In the genomic region with DNA sequence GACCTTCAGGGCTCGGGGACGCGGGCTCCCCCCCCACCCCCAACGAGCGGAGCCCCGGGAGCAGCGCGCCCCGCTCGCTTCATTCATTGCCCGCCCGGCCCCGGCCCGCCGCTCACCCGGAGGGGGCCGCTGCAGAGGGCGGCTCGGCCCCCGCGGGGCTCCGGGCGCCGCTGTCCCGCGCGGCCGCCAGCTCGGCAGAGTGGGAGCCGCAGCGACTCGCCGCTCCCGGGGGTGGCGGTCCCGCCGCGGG, we compare ENCODE assay signal across 7 mouse cellular contexts. TPM values are rescaled to one million over a fixed set of nuclear protein-coding genes. Genes with fewer than 3 reads are reported as not detected.
DNase-seq lines count a peak whose midpoint lies in the region; ATAC-seq and TF ChIP-seq lines count a peak whose summit lies in the region.

No protein-coding gene starts in this region.

- peak overlapping the region; percentile 98 for H3K27ac ChIP-seq in lung, postnatal 0 days (ENCODE audit: low read length)
- peak overlapping the region; percentile 97 for H3K27ac ChIP-seq in limb, embryonic 10.5 days
- H3K27ac ChIP-seq in olfactory bulb, adult 2 months (ENCODE audit: insufficient read depth, low read depth, low read length): peak overlapping the region; percentile 99

- no peaks in the 10 kb centered on the region for H3K27me3 ChIP-seq in lung, postnatal 0 days (replicated peaks; ENCODE audit: insufficient read depth, low read length)
- H3K27me3 ChIP-seq in limb, embryonic 10.5 days (ENCODE audit: low read depth, poor library complexity, severe bottlenecking): peaks cover 18% of the 10 kb centered on the region

- peaks cover 16% of the 10 kb centered on the region for H3K4me1 ChIP-seq in lung, postnatal 0 days (ENCODE audit: insufficient read depth, low read depth, low read length)
- peaks cover 49% of the 10 kb centered on the region for H3K4me1 ChIP-seq in limb, embryonic 10.5 days
- peaks cover 11% of the 10 kb centered on the region for H3K4me1 ChIP-seq in olfactory bulb, adult 2 months (ENCODE audit: control insufficient read depth, insufficient read depth, low read length)

- no peaks in the 10 kb centered on the region for H3K36me3 ChIP-seq in lung, postnatal 0 days (ENCODE audit: insufficient read depth, low read length)
- no peaks in the 10 kb centered on the region for H3K36me3 ChIP-seq in limb, embryonic 10.5 days

- DNase-seq in lung, postnatal 0 days (ENCODE audit: low spot score): no peak
- DNase-seq in lung, postnatal 4 days: no peak
- DNase-seq in limb, embryonic 10.5 days (ENCODE audit: low spot score): no peak
- no peak for DNase-seq in embryo, embryonic 11 days
- DNase-seq in layer of hippocampus, adult 18-20 months (ENCODE audit: low spot score in 2 of 2): no peak

- H3K4me3 ChIP-seq in lung, postnatal 0 days (ENCODE audit: low read depth, low read length): peak overlapping the region; percentile 97
- peak overlapping the region; percentile 86 for H3K4me3 ChIP-seq in limb, embryonic 10.5 days
- peak overlapping the region; percentile 100 for H3K4me3 ChIP-seq in olfactory bulb, adult 2 months (ENCODE audit: insufficient read depth, low read depth, low read length)

- no peak for TF ChIP-seq CTCF in lung, postnatal 0 days (IDR thresholded peaks at IDR 0.05)
- no peak for TF ChIP-seq CTCF in olfactory bulb, adult 2 months (IDR thresholded peaks at IDR 0.05; ENCODE audit: insufficient read depth, low read depth, low read length)

- TF ChIP-seq EP300 in lung, postnatal 0 days (IDR thresholded peaks at IDR 0.05): no peak

- H3K9me3 ChIP-seq in lung, postnatal 0 days (ENCODE audit: low read length): no peaks in the 10 kb centered on the region
- H3K9me3 ChIP-seq in limb, embryonic 10.5 days (replicated peaks): no peaks in the 10 kb centered on the region

- H3K9ac ChIP-seq in lung, postnatal 0 days (replicated peaks; ENCODE audit: low read depth): peak overlapping the region; percentile 88

- 0% methylated on average over 6 of the region's 38 CpGs for WGBS in lung, postnatal 0 days
- WGBS in limb, embryonic 10.5 days: under 1% methylated on average over 23 of the region's 38 CpGs
- WGBS in olfactory bulb, adult 2 months: 1% methylated on average over 38 of the region's 38 CpGs

- H3K4me2 ChIP-seq in lung, postnatal 0 days (replicated peaks; ENCODE audit: low read depth, low read length): peak overlapping the region; percentile 87

- ATAC-seq in lung, postnatal 0 days: peak; percentile 41
- ATAC-seq in erythroid progenitor cell, adult 5-6 weeks (replicated peaks; ENCODE audit: low FRiP score, poor library complexity, severe bottlenecking): peak; percentile 9; the same call in 1 of the 2 replicates

- no peak; the same call in 1 of the 2 replicates for TF ChIP-seq POLR2A in olfactory bulb, adult 2 months (IDR thresholded peaks at IDR 0.05; ENCODE audit: insufficient read depth, low read depth, low read length)

RNA-seq across cellular contexts. Expression of a gene that starts 0.5 kb away (rescaled TPM):
- polyA plus RNA-seq in lung, postnatal 0 days (2015; fragmentation: Nextera tagmentation; extraction: Ambion mirVana): 16.6 and 18.0 TPM in 2 replicates
- total RNA-seq in erythroid progenitor cell, adult 5-6 weeks (2015; ENCODE audit: low replicate concordance): 75.0 and 104 TPM in 2 replicates
- 124 and 167 TPM in 2 replicates for total RNA-seq in erythroid progenitor cell, adult 5-6 weeks (2017; ENCODE audit: low replicate concordance)
- polyA plus RNA-seq in limb, embryonic 10.5 days (2016; fragmentation: Nextera tagmentation; extraction: Ambion mirVana): 14.9 and 15.6 TPM in 2 replicates
- 135 TPM in 1 of 2 replicates, not detected in the other for polyA plus RNA-seq in olfactory bulb, adult 2 months (2012; ENCODE audit: insufficient read depth, insufficient read length, low replicate concordance, missing spikeins)
- 10 to 100 TPM in 1 of 2 experiments, 1 to 10 TPM in 1; 9.4 to 10.1 TPM for total RNA-seq in layer of hippocampus, adult 18-20 months (2021)
